Mouse (Mus musculus) bone marrow, adult 2 months (tissue): ENCODE measurements around the gene Cnn2.

Source experiments
- CTCF ChIP-seq: fragments of 200-500 bp; IDR thresholded peaks from 2 replicates; pipeline ENCODE4 v1.5.1; 2011; ENCODE audit warnings: low read length, control low read depth; ENCODE audit not compliant: control insufficient read depth, insufficient read depth
- POLR2A ChIP-seq: fragments of 200-500 bp; IDR thresholded peaks from 2 replicates; pipeline ENCODE4 v1.6.1; 2011; ENCODE audit warnings: low read depth, mild to moderate bottlenecking, control low read depth, low read length, borderline replicate concordance; ENCODE audit not compliant: control insufficient read depth

GRCm38 (mm10) chr10:80035686-80036085 lies 47.3 kb downstream of the Cnn2 start:
- TF ChIP-seq CTCF (no peak), POLR2A (no peak)
